Mouse (Mus musculus): ENCODE data around the gene Fam110a. TPM values are rescaled to one million over a fixed set of nuclear protein-coding genes. Genes with fewer than 3 reads are reported as not detected.

The Fam110a gene
- polyA plus RNA-seq, 1 experiment: 14.0 TPM

GRCm38 (mm10) chr2:151978494-151978893 lies 1.5 kb downstream of the Fam110a start:
- TF ChIP-seq POLR2A (IDR thresholded peaks at IDR 0.05; ENCODE audit: low read depth, low read length) (no peak), CTCF (IDR thresholded peaks at IDR 0.05; ENCODE audit: extremely low read depth, insufficient read length, insufficient replicate concordance, low read depth, low read length) (no peak)
- H3K4me3 ChIP-seq (ENCODE audit: low read depth, low read length): no peak overlapping the region

GRCm38 (mm10) chr2:151977689-151978440 lies 2.2 kb downstream of the Fam110a start:
- WGBS: 73% methylated on average over 4 of the region's 4 CpGs
- peak overlapping the region; percentile 53 for H3K27ac ChIP-seq (ENCODE audit: insufficient read depth, low read depth, low read length)
- no peaks in the 10 kb centered on the region for H3K27me3 ChIP-seq (ENCODE audit: control insufficient read depth, insufficient read depth, low read length)
- H3K4me3 ChIP-seq (ENCODE audit: low read depth, low read length): no peak overlapping the region
- TF ChIP-seq POLR2A (IDR thresholded peaks at IDR 0.05; ENCODE audit: low read depth, low read length) (no peak), CTCF (IDR thresholded peaks at IDR 0.05; ENCODE audit: extremely low read depth, insufficient read length, insufficient replicate concordance, low read depth, low read length) (no peak)
- no peaks in the 10 kb centered on the region for H3K36me3 ChIP-seq (ENCODE audit: control insufficient read depth, insufficient read depth, low read length)
- peaks cover 41% of the 10 kb centered on the region for H3K4me1 ChIP-seq (ENCODE audit: control insufficient read depth, insufficient read depth, insufficient read length, low read length)

More at GRCm38 (mm10) chr2:151978494-151978893, 1.5 kb downstream of the Fam110a start:
- H3K36me3 ChIP-seq (ENCODE audit: control insufficient read depth, insufficient read depth, low read length): no peaks in the 10 kb centered on the region
- 49% methylated on average over 6 of the region's 6 CpGs for WGBS
- no peaks in the 10 kb centered on the region for H3K27me3 ChIP-seq (ENCODE audit: control insufficient read depth, insufficient read depth, low read length)
- H3K27ac ChIP-seq (ENCODE audit: insufficient read depth, low read depth, low read length): peak overlapping the region; percentile 43
- H3K4me1 ChIP-seq (ENCODE audit: control insufficient read depth, insufficient read depth, insufficient read length, low read length): peaks cover 39% of the 10 kb centered on the region

DNA sequence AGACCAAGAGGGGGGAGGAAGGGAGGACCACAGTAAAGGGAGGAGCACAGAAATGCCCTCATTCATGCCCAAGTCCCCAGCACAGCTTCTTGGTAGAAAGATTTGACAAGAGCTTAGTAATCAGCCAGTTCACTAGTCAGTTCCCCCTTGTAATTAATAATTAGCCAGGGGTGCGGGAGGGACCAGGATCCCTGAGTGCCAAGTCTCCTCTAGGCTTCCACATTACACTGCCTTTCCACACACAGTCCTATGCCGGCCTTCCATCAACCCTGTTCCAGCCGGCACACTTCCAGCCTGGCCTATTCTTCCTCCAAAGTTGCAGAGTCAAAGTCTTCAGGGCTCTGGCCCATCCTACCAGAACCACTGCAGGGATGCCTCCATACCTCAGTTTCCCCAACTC lies 4.0 kb downstream of the Fam110a start:
- no peaks in the 10 kb centered on the region for H3K36me3 ChIP-seq (ENCODE audit: control insufficient read depth, insufficient read depth, low read length)
- 32% methylated on average over 3 of the region's 3 CpGs for WGBS
- H3K4me3 ChIP-seq (ENCODE audit: low read depth, low read length): no peak overlapping the region
- TF ChIP-seq POLR2A (IDR thresholded peaks at IDR 0.05; ENCODE audit: low read depth, low read length) (no peak), CTCF (IDR thresholded peaks at IDR 0.05; ENCODE audit: extremely low read depth, insufficient read length, insufficient replicate concordance, low read depth, low read length) (no peak)
- peaks cover 49% of the 10 kb centered on the region for H3K4me1 ChIP-seq (ENCODE audit: control insufficient read depth, insufficient read depth, insufficient read length, low read length)
- no peaks in the 10 kb centered on the region for H3K27me3 ChIP-seq (ENCODE audit: control insufficient read depth, insufficient read depth, low read length)
- H3K27ac ChIP-seq (ENCODE audit: insufficient read depth, low read depth, low read length): no peak overlapping the region

GRCm38 (mm10) chr2:151975295-151975694 lies 4.7 kb downstream of the Fam110a start:
- TF ChIP-seq POLR2A (IDR thresholded peaks at IDR 0.05; ENCODE audit: low read depth, low read length) (no peak), CTCF (IDR thresholded peaks at IDR 0.05; ENCODE audit: extremely low read depth, insufficient read length, insufficient replicate concordance, low read depth, low read length) (no peak)
- no peak overlapping the region for H3K4me3 ChIP-seq (ENCODE audit: low read depth, low read length)
- H3K27me3 ChIP-seq (ENCODE audit: control insufficient read depth, insufficient read depth, low read length): no peaks in the 10 kb centered on the region
- 88% methylated on average over 5 of the region's 5 CpGs for WGBS
- peaks cover 2% of the 10 kb centered on the region; the same call in 1 of the 2 replicates for H3K36me3 ChIP-seq (ENCODE audit: control insufficient read depth, insufficient read depth, low read length)
- no peak overlapping the region for H3K27ac ChIP-seq (ENCODE audit: insufficient read depth, low read depth, low read length)
- H3K4me1 ChIP-seq (ENCODE audit: control insufficient read depth, insufficient read depth, insufficient read length, low read length): peaks cover 49% of the 10 kb centered on the region

DNA sequence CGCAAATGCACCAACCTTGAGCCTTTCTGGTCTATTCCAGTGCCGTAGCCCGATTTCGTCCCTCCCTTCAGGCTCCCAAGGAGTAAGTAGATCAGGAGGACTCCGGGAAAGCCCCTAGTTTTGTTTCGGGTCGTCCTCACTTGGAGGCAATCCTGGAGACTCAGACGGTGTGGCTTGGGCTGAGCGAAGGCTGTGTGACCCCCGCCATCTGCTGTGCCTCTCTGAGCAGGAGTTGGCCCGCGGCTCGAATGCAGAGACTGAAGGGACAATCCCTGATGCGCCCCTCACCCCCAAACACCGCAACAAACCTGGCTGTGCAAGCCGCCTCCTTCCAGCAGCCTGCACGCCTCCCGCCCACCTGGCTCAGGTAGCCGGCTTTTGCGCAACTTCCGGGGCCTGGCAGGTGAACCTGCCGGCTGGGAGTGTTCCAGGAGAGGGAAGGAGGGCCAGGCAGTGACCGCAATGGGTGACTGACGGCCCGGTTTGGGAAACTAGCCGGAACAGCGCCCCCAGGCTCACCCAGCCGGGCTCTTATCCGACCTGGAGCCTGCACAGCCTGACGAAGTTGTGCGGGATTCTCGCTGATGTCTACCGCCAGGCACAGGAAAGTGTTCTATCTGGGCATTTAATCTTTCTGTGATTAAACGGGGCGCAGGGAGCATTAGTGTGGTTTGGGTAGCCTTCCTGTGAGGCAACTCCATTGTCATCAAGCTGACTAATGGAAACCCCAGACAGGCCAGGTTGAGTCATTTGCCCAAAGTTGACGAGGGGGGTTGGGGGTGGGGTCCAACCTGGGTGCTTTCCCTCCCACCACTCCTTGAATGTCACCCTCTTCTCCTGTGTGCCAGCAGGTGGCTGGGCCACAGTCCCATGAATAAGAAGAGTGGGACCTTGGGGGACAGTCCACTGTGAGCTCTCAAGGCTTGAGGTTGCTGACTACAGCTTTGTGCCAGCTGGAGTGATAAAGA lies 6.1 kb downstream of the Fam110a start:
- H3K27ac ChIP-seq (ENCODE audit: insufficient read depth, low read depth, low read length): peak overlapping the region; percentile 27
- H3K27me3 ChIP-seq (ENCODE audit: control insufficient read depth, insufficient read depth, low read length): no peaks in the 10 kb centered on the region
- peaks cover 14% of the 10 kb centered on the region for H3K36me3 ChIP-seq (ENCODE audit: control insufficient read depth, insufficient read depth, low read length)
- H3K4me3 ChIP-seq (ENCODE audit: low read depth, low read length): peak overlapping the region; percentile 70
- 9% methylated on average over 36 of the region's 36 CpGs for WGBS
- H3K4me1 ChIP-seq (ENCODE audit: control insufficient read depth, insufficient read depth, insufficient read length, low read length): peaks cover 42% of the 10 kb centered on the region
- TF ChIP-seq POLR2A (IDR thresholded peaks at IDR 0.05; ENCODE audit: low read depth, low read length) (no peak), CTCF (IDR thresholded peaks at IDR 0.05; ENCODE audit: extremely low read depth, insufficient read length, insufficient replicate concordance, low read depth, low read length) (peak; percentile 18; the same call in 1 of the 2 replicates)

GRCm38 (mm10) chr2:151972880-151973594 lies 7.0 kb downstream of the Fam110a start:
- 18% methylated on average over 23 of the region's 23 CpGs for whole genome bisulfite sequencing
- H3K27me3 ChIP-seq (ENCODE audit: control insufficient read depth, insufficient read depth, low read length): no peaks in the 10 kb centered on the region
- peaks cover 36% of the 10 kb centered on the region for H3K4me1 ChIP-seq (ENCODE audit: control insufficient read depth, insufficient read depth, insufficient read length, low read length)
- H3K36me3 ChIP-seq (ENCODE audit: control insufficient read depth, insufficient read depth, low read length): peaks cover 16% of the 10 kb centered on the region
- peak overlapping the region; percentile 70 for H3K4me3 ChIP-seq (ENCODE audit: low read depth, low read length)
- H3K27ac ChIP-seq (ENCODE audit: insufficient read depth, low read depth, low read length): peak overlapping the region; percentile 27
- TF ChIP-seq POLR2A (IDR thresholded peaks at IDR 0.05; ENCODE audit: low read depth, low read length) (no peak), CTCF (IDR thresholded peaks at IDR 0.05; ENCODE audit: extremely low read depth, insufficient read length, insufficient replicate concordance, low read depth, low read length) (no peak)
